In the genomic region with DNA sequence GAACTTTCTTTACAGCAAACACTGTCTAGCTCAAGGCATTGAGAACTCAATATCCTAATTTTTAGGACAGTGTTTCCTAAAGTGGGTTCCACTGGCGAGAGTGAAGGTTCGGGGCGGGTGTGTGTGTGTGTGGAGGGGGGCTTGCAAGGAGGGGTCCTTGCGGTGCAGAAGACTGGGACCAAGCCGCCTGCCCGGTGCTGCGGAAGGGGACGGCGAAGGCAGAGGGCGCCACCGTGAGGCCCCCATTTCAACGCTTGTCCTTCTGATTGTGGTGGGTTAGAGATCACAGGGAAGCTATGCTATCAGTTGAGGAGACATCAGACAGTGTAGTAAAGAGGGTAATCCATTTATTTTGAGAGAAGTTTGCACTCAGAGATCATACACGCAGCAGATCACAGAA, we compare ENCODE assay signal across 9 mouse cellular contexts.
DNase-seq lines count a peak whose midpoint lies in the region; ATAC-seq and TF ChIP-seq lines count a peak whose summit lies in the region.
"Had no signal": no experiment of that assay in that cellular context is flagged by ENCODE, and none has a peak within 500 bp of the region (broad histone marks: within the 10 kb centered on the region; RNA-seq: fewer than 3 reads in every experiment).

No protein-coding gene starts in this region.

- no peak overlapping the region for H3K9ac ChIP-seq in ES-Bruce4 (ENCODE audit: low read depth, poor library complexity, severe bottlenecking)
- H3K9ac ChIP-seq in forebrain, embryonic 15.5 days (replicated peaks) = no peak overlapping the region
- no peak overlapping the region for H3K9ac ChIP-seq in liver, embryonic 14.5 days (replicated peaks)

- intact Hi-C loops in heart, postnatal 36 days (cut with DNase I) = no loop called here

- TF ChIP-seq CTCF in ES-Bruce4 (IDR thresholded peaks at IDR 0.05; ENCODE audit: low read depth, low read length) = peak; percentile 81
- TF ChIP-seq CTCF in liver, embryonic 14.5 days (IDR thresholded peaks at IDR 0.05; ENCODE audit: low read depth) = peak; percentile 47

- WGBS in heart, embryonic 10.5 days = 2% methylated on average over 13 of the region's 13 CpGs
- WGBS in forebrain, embryonic 15.5 days = 6% methylated on average over 13 of the region's 13 CpGs
- 5% methylated on average over 13 of the region's 13 CpGs for WGBS in liver, embryonic 14.5 days (ENCODE audit: insufficient replicate concordance)

- 0 out of 2 replicates have a peak, but pooled peaks cover 2% of the 10 kb centered on the region for H3K4me1 ChIP-seq in heart, embryonic 10.5 days
- H3K4me1 ChIP-seq in ES-Bruce4 (ENCODE audit: control insufficient read depth, insufficient read depth, low read length) = no peaks in the 10 kb centered on the region
- peaks cover 4% of the 10 kb centered on the region; the same call in 1 of the 2 replicates for H3K4me1 ChIP-seq in forebrain, embryonic 15.5 days
- H3K4me1 ChIP-seq in liver, embryonic 14.5 days (replicated peaks; ENCODE audit: control insufficient read depth in 2 of 2, insufficient read depth in 2 of 2, low read length in 1 of 2) = no peaks in the 10 kb centered on the region

- no peak for TF ChIP-seq EP300 in ES-Bruce4 (IDR thresholded peaks at IDR 0.05; ENCODE audit: insufficient read depth, low read depth, low read length)
- no peak for TF ChIP-seq EP300 in liver, embryonic 14.5 days (IDR thresholded peaks at IDR 0.05; ENCODE audit: low read depth)

- H3K9me3 ChIP-seq in heart, embryonic 10.5 days = no peaks in the 10 kb centered on the region
- H3K9me3 ChIP-seq in ES-Bruce4 (replicated peaks; ENCODE audit: control insufficient read depth, insufficient read depth, low read length, poor library complexity, severe bottlenecking) = no peaks in the 10 kb centered on the region
- H3K9me3 ChIP-seq in forebrain, embryonic 15.5 days = no peaks in the 10 kb centered on the region
- no peaks in the 10 kb centered on the region for H3K9me3 ChIP-seq in liver, embryonic 14.5 days (ENCODE audit: control insufficient read depth, low read length)

- H3K27ac ChIP-seq in heart, embryonic 10.5 days = no peak overlapping the region
- no peak overlapping the region for H3K27ac ChIP-seq in ES-Bruce4 (ENCODE audit: insufficient read depth, low read length)
- no peak overlapping the region for H3K27ac ChIP-seq in forebrain, embryonic 15.5 days (replicated peaks)
- no peak overlapping the region for H3K27ac ChIP-seq in liver, embryonic 14.5 days
- H3K27ac ChIP-seq: macrophage had no signal

- ATAC-seq in forebrain, embryonic 15.5 days (replicated peaks) = no peak
- no peak for ATAC-seq in liver, embryonic 14.5 days (ENCODE audit: insufficient read depth)
- ATAC-seq in cerebellum, adult (ENCODE audit: insufficient number of reproducible peaks, low FRiP score, low TSS enrichment) = no peak

- TF ChIP-seq POLR2A in ES-Bruce4 (IDR thresholded peaks at IDR 0.05; ENCODE audit: insufficient read depth, low read length) = no peak

- peak overlapping the region; percentile 40 for H3K4me3 ChIP-seq in heart, embryonic 10.5 days
- H3K4me3 ChIP-seq in ES-Bruce4 (ENCODE audit: low read depth, low read length) = no peak overlapping the region
- no peak overlapping the region for H3K4me3 ChIP-seq in forebrain, embryonic 15.5 days
- no peak overlapping the region for H3K4me3 ChIP-seq in liver, embryonic 14.5 days (ENCODE audit: insufficient read depth in 1 of 2, low read depth in 2 of 2, low read length in 2 of 2)

- H3K36me3 ChIP-seq in heart, embryonic 10.5 days = no peaks in the 10 kb centered on the region
- H3K36me3 ChIP-seq in ES-Bruce4 (ENCODE audit: control insufficient read depth, insufficient read depth, low read length, poor library complexity, severe bottlenecking) = no peaks in the 10 kb centered on the region
- no peaks in the 10 kb centered on the region for H3K36me3 ChIP-seq in forebrain, embryonic 15.5 days
- no peaks in the 10 kb centered on the region for H3K36me3 ChIP-seq in liver, embryonic 14.5 days (replicated peaks; ENCODE audit: control insufficient read depth, insufficient read depth, low read depth)

- 0 out of 2 replicates have a peak, but pooled peaks cover 2% of the 10 kb centered on the region for H3K27me3 ChIP-seq in heart, embryonic 10.5 days (ENCODE audit: insufficient read depth, poor library complexity, severe bottlenecking)
- no peaks in the 10 kb centered on the region for H3K27me3 ChIP-seq in ES-Bruce4 (ENCODE audit: control insufficient read depth, insufficient read depth, low read length, poor library complexity, severe bottlenecking)
- peaks cover 27% of the 10 kb centered on the region for H3K27me3 ChIP-seq in forebrain, embryonic 15.5 days
- H3K27me3 ChIP-seq in liver, embryonic 14.5 days (ENCODE audit: control insufficient read depth, insufficient read depth, low read length) = no peaks in the 10 kb centered on the region

- no peak for DNase-seq in heart, embryonic 10.5 days (ENCODE audit: low spot score)
- DNase-seq in heart, postnatal 36 days = no peak
- DNase-seq in liver, embryonic 14.5 days (ENCODE audit: low read depth in 3 of 3, low spot score in 3 of 3) = no peak
- no peak for DNase-seq in c-Kit-positive CD71-positive TER-119-positive erythroid progenitor cells, embryonic 14.5 days (ENCODE audit: low spot score)
- DNase-seq in lung, postnatal 4 days = no peak

- 0 out of 2 replicates have a peak overlapping the region, but pooled peaks have one; percentile 9 for H3K4me2 ChIP-seq in forebrain, embryonic 15.5 days (replicated peaks)
- no peak overlapping the region for H3K4me2 ChIP-seq in liver, embryonic 14.5 days (ENCODE audit: low read depth)
